Comparison of ENCODE assay signal across 9 mouse cellular contexts in genomic region chr5:143908926-143909325, GRCm38 (mm10). TPM values are rescaled to one million over a fixed set of nuclear protein-coding genes. Genes with fewer than 3 reads are reported as not detected.
DNase-seq lines count a peak whose midpoint lies in the region; ATAC-seq and TF ChIP-seq lines count a peak whose summit lies in the region.
"Had no signal": no experiment of that assay in that cellular context is flagged by ENCODE, and none has a peak within 500 bp of the region (broad histone marks: within the 10 kb centered on the region; RNA-seq: fewer than 3 reads in every experiment).

No protein-coding gene starts in this region.

- H3K9me3 ChIP-seq in heart, embryonic 11.5 days (replicated peaks; ENCODE audit: control insufficient read depth, low read length) = no peaks in the 10 kb centered on the region
- no peaks in the 10 kb centered on the region for H3K9me3 ChIP-seq in ES-E14 (ENCODE audit: control insufficient read depth, insufficient read depth, low read depth, low read length)
- H3K9me3 ChIP-seq in forebrain, embryonic 15.5 days = no peaks in the 10 kb centered on the region
- H3K9me3 ChIP-seq in liver, postnatal 0 days (ENCODE audit: low read length) = no peaks in the 10 kb centered on the region

- WGBS in heart, embryonic 11.5 days (ENCODE audit: insufficient replicate concordance) = 2% methylated on average over 9 of the region's 9 CpGs
- WGBS in forebrain, embryonic 15.5 days = 2% methylated on average over 9 of the region's 9 CpGs
- 3% methylated on average over 9 of the region's 9 CpGs for whole genome bisulfite sequencing in liver, postnatal 0 days (ENCODE audit: insufficient replicate concordance)

- no peak for TF ChIP-seq CTCF in liver, postnatal 0 days (IDR thresholded peaks at IDR 0.05; ENCODE audit: low read depth)

- H3K36me3 ChIP-seq in heart, embryonic 11.5 days (ENCODE audit: control insufficient read depth, insufficient read depth, low read length) = peaks cover 11% of the 10 kb centered on the region
- H3K36me3 ChIP-seq in ES-E14 (ENCODE audit: control insufficient read depth, insufficient read depth, low read length, poor library complexity, severe bottlenecking) = peaks cover 28% of the 10 kb centered on the region
- H3K36me3 ChIP-seq in forebrain, embryonic 15.5 days = peaks cover 21% of the 10 kb centered on the region
- H3K36me3 ChIP-seq in liver, postnatal 0 days (replicated peaks; ENCODE audit: insufficient read depth, low read length) = peaks cover 23% of the 10 kb centered on the region

- TF ChIP-seq EP300 in liver, postnatal 0 days (IDR thresholded peaks at IDR 0.05; ENCODE audit: low read depth) = no peak

- peak overlapping the region; percentile 84 for H3K27ac ChIP-seq in heart, embryonic 11.5 days (ENCODE audit: low read depth, low read length)
- H3K27ac ChIP-seq in ES-E14 (ENCODE audit: insufficient read depth, low read depth, low read length, poor library complexity, severe bottlenecking) = no peak overlapping the region
- H3K27ac ChIP-seq in forebrain, embryonic 15.5 days (replicated peaks) = peak overlapping the region; percentile 91
- peak overlapping the region; percentile 88 for H3K27ac ChIP-seq in liver, postnatal 0 days (ENCODE audit: low read depth)

- H3K4me2 ChIP-seq in heart, embryonic 11.5 days = peak overlapping the region; percentile 80
- H3K4me2 ChIP-seq in forebrain, embryonic 15.5 days (replicated peaks) = peak overlapping the region; percentile 63
- peak overlapping the region; percentile 96 for H3K4me2 ChIP-seq in liver, postnatal 0 days (ENCODE audit: low read depth, low read length)

- H3K4me3 ChIP-seq in heart, embryonic 11.5 days (ENCODE audit: low read depth, low read length) = peak overlapping the region; percentile 69
- peak overlapping the region; percentile 75 to 83 for H3K4me3 ChIP-seq in ES-E14 (ENCODE audit: insufficient read depth in 1 of 2, low read depth in 1 of 2, low read length in 2 of 2, poor library complexity in 1 of 2, severe bottlenecking in 1 of 2)
- H3K4me3 ChIP-seq in forebrain, embryonic 15.5 days = peak overlapping the region; percentile 53
- H3K4me3 ChIP-seq in liver, postnatal 0 days (ENCODE audit: low read depth, low read length) = peak overlapping the region; percentile 78

- DNase-seq in heart, adult 18-20 months = no peak
- no peak for DNase-seq in ES-E14 (ENCODE audit: low read depth, low spot score)
- DNase-seq in liver, postnatal 0 days = no peak
- no peak for DNase-seq in cerebellum, postnatal 14 days
- DNase-seq in urinary bladder, adult 2 months (ENCODE audit: low spot score) = no peak
- DNase-seq in left cerebral cortex, adult 18-20 months (ENCODE audit: low spot score in 2 of 2) = no peak

- no peaks in the 10 kb centered on the region for H3K27me3 ChIP-seq in heart, embryonic 11.5 days (ENCODE audit: control insufficient read depth, insufficient read depth, low read length)
- H3K27me3 ChIP-seq in forebrain, embryonic 15.5 days = no peaks in the 10 kb centered on the region
- H3K27me3 ChIP-seq in liver, postnatal 0 days (ENCODE audit: insufficient read depth, low read length) = no peaks in the 10 kb centered on the region

- in situ Hi-C loops in ES-E14 (cut with MboI; ENCODE audit: low sequenced_read_pairs in 2 of 2, unreplicated experiment in 2 of 2) = no loop called here

- H3K9ac ChIP-seq in heart, embryonic 11.5 days (ENCODE audit: low read depth, low read length) = peak overlapping the region; percentile 76
- H3K9ac ChIP-seq in ES-E14 (ENCODE audit: insufficient read depth, low read depth, low read length, poor library complexity, severe bottlenecking) = peak overlapping the region; percentile 79
- peak overlapping the region; percentile 63 for H3K9ac ChIP-seq in forebrain, embryonic 15.5 days (replicated peaks)
- peak overlapping the region; percentile 76 for H3K9ac ChIP-seq in liver, postnatal 0 days (replicated peaks)

- ATAC-seq in heart, embryonic 11.5 days (replicated peaks; ENCODE audit: insufficient number of reproducible peaks, low FRiP score, low TSS enrichment) = no peak
- no peak; the same call in 1 of the 2 replicates for ATAC-seq in forebrain, embryonic 15.5 days (replicated peaks)
- no peak; the same call in 1 of the 2 replicates for ATAC-seq in liver, postnatal 0 days

- H3K4me1 ChIP-seq in heart, embryonic 11.5 days (ENCODE audit: control insufficient read depth, insufficient read depth, low read length) = peaks cover 19% of the 10 kb centered on the region
- H3K4me1 ChIP-seq in ES-E14 (ENCODE audit: control insufficient read depth in 2 of 2, insufficient read depth in 2 of 2, low read length in 2 of 2, poor library complexity in 1 of 2) = peaks cover 0 to 2% of the 10 kb centered on the region in 2 experiments; a peak in 1 of 4 replicates
- peaks cover 23% of the 10 kb centered on the region for H3K4me1 ChIP-seq in forebrain, embryonic 15.5 days
- peaks cover 27% of the 10 kb centered on the region for H3K4me1 ChIP-seq in liver, postnatal 0 days (ENCODE audit: insufficient read depth)

TF ChIP-seq in ES-E14, 5 proteins besides CTCF, POLR2A, EP300 and RAD21:
- no peak for TF ChIP-seq CHD2 (IDR thresholded peaks at IDR 0.05; ENCODE audit: low read depth, low read length)
- no peak for TF ChIP-seq HCFC1 (IDR thresholded peaks at IDR 0.05; ENCODE audit: borderline replicate concordance, insufficient read depth, low read length)
- TF ChIP-seq ZC3H11A (IDR thresholded peaks at IDR 0.05; ENCODE audit: borderline replicate concordance, low read depth, low read length) = no peak
- no peak for TF ChIP-seq ZNF384 (IDR thresholded peaks at IDR 0.05; ENCODE audit: low read depth, low read length)
- no peak for TF ChIP-seq MAFK (IDR thresholded peaks at IDR 0.05; ENCODE audit: insufficient read depth, low read depth, low read length)

RNA-seq across cellular contexts. Expression of gene Aimp2, which starts 0.7 kb away (rescaled TPM):
- 89.5 and 95.5 TPM in 2 replicates for polyA plus RNA-seq in heart, embryonic 11.5 days (2014; fragmentation: Nextera tagmentation; extraction: Ambion mirVana)
- total RNA-seq in heart, adult 18-20 months (2021) = 10 to 100 TPM; 32.2 to 33.4 TPM
- total RNA-seq in ES-E14 (2012; rRNA removed) = 90.8 and 100 TPM in 2 replicates
- 86.5 and 92.8 TPM in 2 replicates for polyA plus RNA-seq in forebrain, embryonic 15.5 days (2015; fragmentation: Nextera tagmentation; extraction: Ambion mirVana)
- polyA plus RNA-seq in liver, postnatal 0 days (2015; fragmentation: Nextera tagmentation; extraction: Ambion mirVana) = 22.2 and 25.4 TPM in 2 replicates
- 46.7 and 53.3 TPM in 2 replicates for polyA plus RNA-seq in urinary bladder, adult 2 months (2012; rRNA removed)
- 10 to 100 TPM; 33.9 to 37.8 TPM for total RNA-seq in left cerebral cortex, adult 18-20 months (2021)

RNA-seq across cellular contexts. Expression of gene Pms2, which starts 0.8 kb away (rescaled TPM):
- 27.4 and 27.8 TPM in 2 replicates for polyA plus RNA-seq in heart, embryonic 11.5 days (2014; fragmentation: Nextera tagmentation; extraction: Ambion mirVana)
- 1 to 10 TPM; 2.9 to 3.6 TPM for total RNA-seq in heart, adult 18-20 months (2021)
- total RNA-seq in ES-E14 (2012; rRNA removed) = 20.3 and 23.9 TPM in 2 replicates
- 30.2 and 30.7 TPM in 2 replicates for polyA plus RNA-seq in forebrain, embryonic 15.5 days (2015; fragmentation: Nextera tagmentation; extraction: Ambion mirVana)
- 5.6 and 6.6 TPM in 2 replicates for polyA plus RNA-seq in liver, postnatal 0 days (2015; fragmentation: Nextera tagmentation; extraction: Ambion mirVana)
- 6.5 and 7.1 TPM in 2 replicates for polyA plus RNA-seq in urinary bladder, adult 2 months (2012; rRNA removed)
- total RNA-seq in left cerebral cortex, adult 18-20 months (2021) = 10 to 100 TPM; 16.6 to 19.0 TPM

RNA-seq across cellular contexts. Expression of gene Ankrd61, which starts 11.4 kb away (rescaled TPM):
- polyA plus RNA-seq in heart, embryonic 11.5 days (2014; fragmentation: Nextera tagmentation; extraction: Ambion mirVana) = 0.21 and 0.47 TPM in 2 replicates
- not detected for total RNA-seq in heart, adult 18-20 months (2021)
- total RNA-seq in ES-E14 (2012; rRNA removed) = 0.45 and 0.90 TPM in 2 replicates
- 0.50 and 0.55 TPM in 2 replicates for polyA plus RNA-seq in forebrain, embryonic 15.5 days (2015; fragmentation: Nextera tagmentation; extraction: Ambion mirVana)
- 0.07 TPM in 1 of 2 replicates, not detected in the other for polyA plus RNA-seq in liver, postnatal 0 days (2015; fragmentation: Nextera tagmentation; extraction: Ambion mirVana)
- 0.09 and 0.14 TPM in 2 replicates for polyA plus RNA-seq in urinary bladder, adult 2 months (2012; rRNA removed)
- not detected for total RNA-seq in left cerebral cortex, adult 18-20 months (2021)

RNA-seq across cellular contexts. Expression of gene Gm42421, which starts 19.0 kb away (rescaled TPM):
- 0.62 and 0.82 TPM in 2 replicates for polyA plus RNA-seq in heart, embryonic 11.5 days (2014; fragmentation: Nextera tagmentation; extraction: Ambion mirVana)
- total RNA-seq in heart, adult 18-20 months (2021) = not detected
- total RNA-seq in ES-E14 (2012; rRNA removed) = 0.37 and 0.71 TPM in 2 replicates
- polyA plus RNA-seq in forebrain, embryonic 15.5 days (2015; fragmentation: Nextera tagmentation; extraction: Ambion mirVana) = 1.5 and 2.2 TPM in 2 replicates
- polyA plus RNA-seq in liver, postnatal 0 days (2015; fragmentation: Nextera tagmentation; extraction: Ambion mirVana) = 0.19 TPM in 1 of 2 replicates, not detected in the other
- 1.2 TPM in 2 replicates for polyA plus RNA-seq in urinary bladder, adult 2 months (2012; rRNA removed)
- 1 to 10 TPM; 1.5 to 2.0 TPM for total RNA-seq in left cerebral cortex, adult 18-20 months (2021)
- total RNA-seq: neutrophil, adult 5-6 weeks had no signal

RNA-seq across cellular contexts. Expression of gene Rsph10b, which starts 23.9 kb away (rescaled TPM):
- polyA plus RNA-seq in heart, embryonic 11.5 days (2014; fragmentation: Nextera tagmentation; extraction: Ambion mirVana) = 0.43 and 1.5 TPM in 2 replicates
- total RNA-seq in heart, adult 18-20 months (2021) = under 1 TPM; 0.22 to 0.90 TPM
- 0.13 and 0.58 TPM in 2 replicates for total RNA-seq in ES-E14 (2012; rRNA removed)
- 1.9 and 2.1 TPM in 2 replicates for polyA plus RNA-seq in forebrain, embryonic 15.5 days (2015; fragmentation: Nextera tagmentation; extraction: Ambion mirVana)
- 0.19 and 0.23 TPM in 2 replicates for polyA plus RNA-seq in liver, postnatal 0 days (2015; fragmentation: Nextera tagmentation; extraction: Ambion mirVana)
- 2.6 and 2.8 TPM in 2 replicates for polyA plus RNA-seq in urinary bladder, adult 2 months (2012; rRNA removed)
- total RNA-seq in left cerebral cortex, adult 18-20 months (2021) = 1 to 10 TPM; 3.7 to 3.9 TPM
